Mouse (Mus musculus) MEL (cell line): Measurements from ENCODE around the gene Skor1.

ENCODE experiments used
- CTCF ChIP-seq, 3 experiments: IDR thresholded peaks in 2 of 3; conservative IDR thresholded peaks in 1 of 3; 2 replicates each; pipeline ENCODE4 v1.5.1; 2011 to 2012; ENCODE audit warnings: low read length in 3 of 3, low read depth in 2 of 3, mild to moderate bottlenecking in 2 of 3, improper control_type of control experiment in 1 of 3, inconsistent platforms in 1 of 3, mixed read lengths in 1 of 3, moderate library complexity in 1 of 3; ENCODE audit not compliant: control insufficient read depth in 1 of 3, insufficient read depth in 1 of 3, poor library complexity in 1 of 3, severe bottlenecking in 1 of 3
- EP300 ChIP-seq, 2 experiments: IDR thresholded peaks; 2 replicates each; pipeline ENCODE4 v1.6.1; 2011; ENCODE audit warnings: improper control_type of control experiment in 2 of 2, low read length in 2 of 2, low read depth in 1 of 2, mild to moderate bottlenecking in 1 of 2
- MYB ChIP-seq: IDR thresholded peaks from 2 replicates; pipeline ENCODE4 v1.6.1; 2011; ENCODE audit warnings: mild to moderate bottlenecking, low read depth, low read length, improper control_type of control experiment
- POLR2A ChIP-seq, 2 experiments: IDR thresholded peaks; 2 replicates each; pipeline ENCODE4 v1.6.1; 2011 to 2012; ENCODE audit warnings: low read length in 2 of 2, mild to moderate bottlenecking in 2 of 2, control low read depth in 1 of 2, improper control_type of control experiment in 1 of 2, low read depth in 1 of 2, moderate library complexity in 1 of 2; ENCODE audit not compliant: control insufficient read depth in 1 of 2, insufficient read depth in 1 of 2, poor library complexity in 1 of 2
- POLR2AphosphoS5 ChIP-seq: IDR thresholded peaks from 2 replicates; pipeline ENCODE4 v1.6.1; 2012; ENCODE audit warnings: low read depth, borderline replicate concordance, mild to moderate bottlenecking, inconsistent platforms, low read length, moderate library complexity, mixed read lengths
- TAL1 ChIP-seq: IDR thresholded peaks from 2 replicates; pipeline ENCODE4 v1.6.1; 2012; ENCODE audit warnings: mild to moderate bottlenecking, inconsistent platforms, low read length, moderate library complexity, mixed read lengths

DNA sequence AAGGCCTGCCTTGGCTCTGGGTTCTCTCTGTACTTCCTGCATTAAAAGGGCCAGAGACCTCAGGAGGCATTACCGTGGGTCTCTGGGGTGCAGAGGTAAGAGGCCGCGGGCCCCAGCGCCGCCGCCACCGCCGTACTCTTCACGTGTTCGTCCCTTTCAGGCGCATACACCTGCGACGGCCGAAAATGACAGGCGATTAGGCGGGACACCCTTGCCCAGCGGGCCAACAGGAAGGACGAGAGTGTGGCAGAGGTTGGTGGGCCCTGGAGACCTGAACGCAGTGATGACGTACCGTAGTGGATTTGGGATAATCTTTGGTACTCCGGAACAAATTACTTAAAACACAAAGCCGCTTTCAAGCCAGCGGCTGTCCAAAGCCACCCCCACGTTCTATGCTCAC, 5.5 kb downstream of the Skor1 start:
- no peak for TF ChIP-seq POLR2A (IDR thresholded peaks at IDR 0.05; ENCODE audit: control insufficient read depth in 1 of 2, insufficient read depth in 1 of 2, low read depth in 1 of 2, low read length in 2 of 2, poor library complexity in 1 of 2)
- TF ChIP-seq TAL1: no peak
- TF ChIP-seq CTCF (IDR thresholded peaks at IDR 0.05 in 2 of 3, conservative IDR thresholded peaks at IDR 0.05 in 1 of 3; ENCODE audit: control insufficient read depth in 1 of 3, insufficient read depth in 1 of 3, low read depth in 2 of 3, low read length in 3 of 3, poor library complexity in 1 of 3, severe bottlenecking in 1 of 3): no peak
- no peak for TF ChIP-seq EP300 (IDR thresholded peaks at IDR 0.05; ENCODE audit: low read depth in 1 of 2, low read length in 2 of 2)
- no peak for TF ChIP-seq MYB
- TF ChIP-seq POLR2AphosphoS5: no peak
